Mouse (Mus musculus) thymus, adult 2 months (tissue): Measurements from ENCODE around the gene Ttll9. TPM values are rescaled to one million over a fixed set of nuclear protein-coding genes. Genes with fewer than 3 reads are reported as not detected.
A peak's percentile ranks its signal among the peaks of the same experiment; 100 is the strongest.

Experiments used
- DNase-seq: peaks from one replicate; pipeline ENCODE4 v3.0.0; 2021
- H3K27ac ChIP-seq: fragments of 200-500 bp; 2 replicates; pipeline ENCODE4 v1.5.1; 2012; ENCODE audit warnings: low read length, control low read depth; ENCODE audit not compliant: control insufficient read depth, insufficient read depth
- H3K27me3 ChIP-seq: fragments of 200-500 bp; 2 replicates; pipeline ENCODE4 v1.6.1; 2012; ENCODE audit warnings: mild to moderate bottlenecking, low read length, moderate library complexity, mixed read lengths; ENCODE audit not compliant: control insufficient read depth, insufficient read depth
- H3K36me3 ChIP-seq: fragments of 200-500 bp; 2 replicates; pipeline ENCODE4 v1.6.1; 2012; ENCODE audit warnings: mild to moderate bottlenecking, low read length, moderate library complexity; ENCODE audit not compliant: control insufficient read depth, insufficient read depth
- H3K4me1 ChIP-seq: fragments of 200-500 bp; replicated peaks from 2 replicates; pipeline ENCODE4 v1.6.1; 2012; ENCODE audit warnings: low read length; ENCODE audit not compliant: control insufficient read depth, insufficient read depth
- H3K4me3 ChIP-seq: fragments of 200-500 bp; 2 replicates; pipeline ENCODE4 v1.5.1; 2012; ENCODE audit warnings: mild to moderate bottlenecking, low read length, control low read depth, moderate library complexity; ENCODE audit not compliant: control insufficient read depth, insufficient read depth
- CTCF ChIP-seq: fragments of 200-500 bp; IDR thresholded peaks from 2 replicates; pipeline ENCODE4 v1.5.1; 2012; ENCODE audit warnings: mild to moderate bottlenecking, control low read depth, low read length, moderate library complexity, borderline replicate concordance; ENCODE audit not compliant: control insufficient read depth, poor library complexity, insufficient read depth; ENCODE audit errors: extremely low read depth
- POLR2A ChIP-seq: fragments of 200-500 bp; IDR thresholded peaks from 2 replicates; pipeline ENCODE4 v1.6.1; 2012; ENCODE audit warnings: mild to moderate bottlenecking, low read length, control low read depth, moderate library complexity; ENCODE audit not compliant: control insufficient read depth, poor library complexity, insufficient read depth; ENCODE audit errors: extremely low read depth
- WGBS: fragments of 180-500 bp; shearing (Covaris S2); methylation state at CpG from one replicate; pipeline ENCODE4 v1.1.7; 2018; 5-methylcytosine and 5-hydroxymethylcytosine counted together
- polyA plus RNA-seq: library from polyadenylated mRNA; depleted of rRNA; stranded (reverse); fragments of >200 nt; gene quantifications from 2 replicates; pipeline ENCODE4 v1.2.3, GENCODE M21; 2012

Gene Ttll9
- polyA plus RNA-seq, 1 experiment = 2.1 TPM

DNA sequence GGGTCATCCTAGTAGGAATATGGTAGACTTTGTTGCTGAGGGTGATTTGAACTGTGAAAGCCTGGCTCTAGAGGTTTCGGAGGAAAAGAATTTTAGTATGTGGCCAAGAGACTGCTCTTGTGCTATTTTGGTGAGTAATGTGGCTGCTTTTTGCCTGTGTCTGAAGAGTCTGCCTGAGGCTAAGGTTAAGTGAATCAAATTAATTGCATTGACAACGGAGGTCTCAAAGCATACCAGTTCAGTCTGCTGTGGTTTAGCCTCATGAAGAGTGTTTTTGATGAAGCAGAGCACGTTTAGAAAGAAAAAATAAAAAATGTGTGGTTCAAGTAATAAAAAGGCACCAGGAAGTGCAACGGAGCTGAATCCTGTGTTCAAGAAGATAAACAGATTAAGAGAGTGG, 3.3 kb downstream of the Ttll9 start:
- Histone ChIP-seq H3K27ac (no peak overlapping the region), H3K4me1 (0 out of 2 replicates have a peak, but pooled peaks cover 4% of the 10 kb centered on the region), H3K36me3 (no peaks in the 10 kb centered on the region), H3K27me3 (no peaks in the 10 kb centered on the region), H3K4me3 (no peak overlapping the region)
- 71% methylated on average over 4 of the region's 4 CpGs for WGBS
- TF ChIP-seq POLR2A (no peak), CTCF (no peak)
- no peak for DNase-seq

DNA sequence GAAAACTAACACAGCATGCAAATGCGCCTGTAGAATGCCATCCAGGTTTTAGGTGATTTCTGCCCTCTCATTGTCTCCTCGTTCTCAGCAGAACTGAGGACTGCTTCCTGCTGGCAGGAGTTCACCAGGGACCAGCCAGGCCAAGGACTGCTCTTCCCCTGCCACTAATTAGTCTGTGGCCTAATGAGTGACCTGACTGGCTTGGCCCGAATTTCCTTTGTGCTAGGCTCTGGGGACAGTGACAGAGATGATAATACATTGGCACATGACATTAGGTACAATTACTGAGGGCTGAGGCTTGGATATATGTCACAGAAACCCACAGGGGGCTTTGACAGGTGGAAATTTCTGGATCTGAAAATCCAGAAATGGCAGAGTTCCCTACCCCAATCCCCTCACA, 14.7 kb downstream of the Ttll9 start:
- no peak for DNase-seq
- Histone ChIP-seq H3K4me3 (no peak overlapping the region), H3K27ac (no peak overlapping the region), H3K4me1 (no peaks in the 10 kb centered on the region), H3K27me3 (no peaks in the 10 kb centered on the region), H3K36me3 (no peaks in the 10 kb centered on the region)
- TF ChIP-seq CTCF (no peak), POLR2A (no peak)
- 90% methylated on average over 3 of the region's 3 CpGs for WGBS

DNA sequence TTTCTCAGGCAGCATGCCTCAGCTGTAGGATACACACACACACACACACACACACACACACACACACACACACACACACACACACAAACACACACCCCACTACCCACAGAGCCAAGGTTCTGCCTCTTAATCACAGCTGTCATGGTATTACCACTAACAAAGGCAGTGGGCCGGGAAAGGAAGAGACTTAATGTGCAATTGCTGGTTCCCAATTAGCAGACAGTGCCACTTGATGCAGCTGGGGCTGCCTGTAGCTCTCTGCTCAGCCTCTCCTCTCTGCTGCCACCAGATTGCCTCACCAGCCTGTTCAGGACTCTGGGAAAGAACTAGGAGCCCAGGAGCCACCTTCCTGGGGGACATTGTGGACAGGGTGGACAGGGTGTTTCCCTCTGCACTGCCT, 23.3 kb downstream of the Ttll9 start:
- H3K4me3 ChIP-seq = no peak overlapping the region
- peaks cover 3% of the 10 kb centered on the region; the same call in 1 of the 2 replicates for H3K4me1 ChIP-seq
- no peak for DNase-seq
- TF ChIP-seq CTCF (no peak), POLR2A (no peak)
- no peak overlapping the region for H3K27ac ChIP-seq
- WGBS = 10% methylated on average over 1 of the region's 1 CpGs
- no peaks in the 10 kb centered on the region for H3K36me3 ChIP-seq
- no peaks in the 10 kb centered on the region; the same call in 1 of the 2 replicates for H3K27me3 ChIP-seq

- H3K36me3 ChIP-seq = no peaks in the 10 kb centered on the region
- H3K4me3 ChIP-seq = no peak overlapping the region
- H3K27ac ChIP-seq = no peak overlapping the region
- H3K4me1 ChIP-seq = peaks cover 3% of the 10 kb centered on the region; the same call in 1 of the 2 replicates
- DNase-seq = no peak
- H3K27me3 ChIP-seq = no peaks in the 10 kb centered on the region; the same call in 1 of the 2 replicates
- 93% methylated on average over 9 of the region's 9 CpGs for WGBS
- TF ChIP-seq CTCF (no peak), POLR2A (no peak)
Observed at GRCm38 (mm10) chr2:152991529-152991928, 29.2 kb downstream of the Ttll9 start.

- WGBS = 85% methylated on average over 4 of the region's 4 CpGs
- H3K4me1 ChIP-seq = 0 out of 2 replicates have a peak, but pooled peaks cover 1% of the 10 kb centered on the region
- no peak overlapping the region for H3K4me3 ChIP-seq
- H3K27me3 ChIP-seq = no peaks in the 10 kb centered on the region
- H3K27ac ChIP-seq = no peak overlapping the region
- no peaks in the 10 kb centered on the region for H3K36me3 ChIP-seq
- DNase-seq = no peak
- TF ChIP-seq POLR2A (no peak), CTCF (no peak)
Observed at GRCm38 (mm10) chr2:152997046-152997445, 34.8 kb downstream of the Ttll9 start.

- peak; percentile 18 for DNase-seq
- TF ChIP-seq POLR2A = no peak
- no peak for TF ChIP-seq CTCF
- H3K36me3 ChIP-seq = 0 out of 2 replicates have a peak, but pooled peaks cover under 1% of the 10 kb centered on the region
- H3K27ac ChIP-seq = no peak overlapping the region
- 19% methylated on average over 15 of the region's 15 CpGs for WGBS
- no peaks in the 10 kb centered on the region for H3K27me3 ChIP-seq
- peak overlapping the region; percentile 26; the same call in 1 of the 2 replicates for H3K4me3 ChIP-seq
- H3K4me1 ChIP-seq = peaks cover 17% of the 10 kb centered on the region
Observed at GRCm38 (mm10) chr2:153002492-153003248, 40.4 kb downstream of the Ttll9 start.
